Comparison of ENCODE assay signal across 9 mouse cellular contexts in genomic region chr5:98189181-98190180, GRCm38 (mm10). TPM values are rescaled to one million over a fixed set of nuclear protein-coding genes. Genes with fewer than 3 reads are reported as not detected.
DNase-seq lines count a peak whose midpoint lies in the region; ATAC-seq lines count a peak whose summit lies in the region.
"Had no signal": no experiment of that assay in that cellular context is flagged by ENCODE, and none has a peak within 500 bp of the region (broad histone marks: within the 10 kb centered on the region; RNA-seq: fewer than 3 reads in every experiment).

No protein-coding gene starts in this region.

- 1% methylated on average over 31 of the region's 31 CpGs for WGBS in heart, embryonic 14.5 days
- WGBS in forebrain, embryonic 12.5 days: under 1% methylated on average over 31 of the region's 31 CpGs
- WGBS in midbrain, embryonic 11.5 days: 1% methylated on average over 31 of the region's 31 CpGs

- intact Hi-C loops in heart, postnatal 14 days (cut with DNase I): no loop called here

- peak overlapping the region; percentile 58 for H3K4me2 ChIP-seq in heart, embryonic 14.5 days (ENCODE audit: low read length)
- no peak overlapping the region for H3K4me2 ChIP-seq in forebrain, embryonic 12.5 days
- H3K4me2 ChIP-seq in midbrain, embryonic 11.5 days: no peak overlapping the region

- peaks cover 9 to 17% of the 10 kb centered on the region in 2 experiments; a peak in 3 of 4 replicates for H3K4me1 ChIP-seq in heart, embryonic 14.5 days (ENCODE audit: control insufficient read depth in 2 of 2, insufficient read depth in 2 of 2, low read length in 2 of 2)
- peaks cover 26% of the 10 kb centered on the region for H3K4me1 ChIP-seq in forebrain, embryonic 12.5 days
- peaks cover 16% of the 10 kb centered on the region for H3K4me1 ChIP-seq in midbrain, embryonic 11.5 days (ENCODE audit: control insufficient read depth, insufficient read depth, low read length)

- ATAC-seq in heart, embryonic 14.5 days (ENCODE audit: insufficient number of reproducible peaks, insufficient read depth, low FRiP score, low read depth): no peak
- no peak for ATAC-seq in forebrain, embryonic 12.5 days (ENCODE audit: low FRiP score)
- ATAC-seq in midbrain, embryonic 11.5 days (ENCODE audit: low FRiP score): no peak

- no peak overlapping the region for H3K27ac ChIP-seq in heart, embryonic 14.5 days (replicated peaks in 1 of 2; ENCODE audit: control insufficient read depth in 1 of 2, insufficient read depth in 1 of 2, low read depth in 2 of 2, low read length in 2 of 2)
- H3K27ac ChIP-seq in forebrain, embryonic 12.5 days: no peak overlapping the region
- no peak overlapping the region for H3K27ac ChIP-seq in midbrain, embryonic 11.5 days (ENCODE audit: low read depth, low read length)
- H3K27ac ChIP-seq: liver, embryonic 14.5 days had no signal

- H3K36me3 ChIP-seq in heart, embryonic 14.5 days (ENCODE audit: control insufficient read depth, insufficient read depth, low read length): no peaks in the 10 kb centered on the region
- no peaks in the 10 kb centered on the region for H3K36me3 ChIP-seq in forebrain, embryonic 12.5 days (replicated peaks)
- H3K36me3 ChIP-seq in midbrain, embryonic 11.5 days (ENCODE audit: control insufficient read depth, insufficient read depth, low read length): no peaks in the 10 kb centered on the region

- peaks cover 80% of the 10 kb centered on the region for H3K27me3 ChIP-seq in heart, embryonic 14.5 days (ENCODE audit: control insufficient read depth, insufficient read depth, low read length)
- H3K27me3 ChIP-seq in forebrain, embryonic 12.5 days: peaks cover 73% of the 10 kb centered on the region
- H3K27me3 ChIP-seq in midbrain, embryonic 11.5 days (ENCODE audit: control insufficient read depth, insufficient read depth, low read length): peaks cover 66% of the 10 kb centered on the region

- H3K9me3 ChIP-seq in heart, embryonic 14.5 days (ENCODE audit: control insufficient read depth, low read length): no peaks in the 10 kb centered on the region
- H3K9me3 ChIP-seq in forebrain, embryonic 12.5 days: no peaks in the 10 kb centered on the region
- no peaks in the 10 kb centered on the region for H3K9me3 ChIP-seq in midbrain, embryonic 11.5 days (ENCODE audit: control insufficient read depth, low read length)

- peak overlapping the region; percentile 10 to 17 for H3K4me3 ChIP-seq in heart, embryonic 14.5 days (ENCODE audit: control insufficient read depth in 1 of 2, insufficient read depth in 1 of 2, low read depth in 1 of 2, low read length in 2 of 2)
- 0 out of 2 replicates have a peak overlapping the region, but pooled peaks have one; percentile 2 for H3K4me3 ChIP-seq in forebrain, embryonic 12.5 days (replicated peaks)
- no peak overlapping the region for H3K4me3 ChIP-seq in midbrain, embryonic 11.5 days (ENCODE audit: low read depth, low read length)

- no peak overlapping the region for H3K9ac ChIP-seq in heart, embryonic 14.5 days (ENCODE audit: low read length)
- H3K9ac ChIP-seq in forebrain, embryonic 12.5 days: no peak overlapping the region
- H3K9ac ChIP-seq in midbrain, embryonic 11.5 days (ENCODE audit: low read length): no peak overlapping the region
- H3K9ac ChIP-seq: liver, embryonic 14.5 days had no signal

- no peak for DNase-seq in heart, postnatal 14 days
- peak; percentile 61 for DNase-seq in cerebellum, adult 11-12 months
- DNase-seq in midbrain, embryonic 11.5 days (ENCODE audit: low spot score, missing footprints): peak; percentile 94
- DNase-seq in testis, postnatal 10 days (ENCODE audit: low spot score): no peak
- no peak for DNase-seq in ovary, adult 18-20 months (ENCODE audit: low spot score)
- DNase-seq in kidney, postnatal 10 days: no peak

RNA-seq across cellular contexts. Expression of gene Prdm8, which starts 22.5 kb away (rescaled TPM):
- 0.05 and 0.09 TPM in 2 replicates for polyA plus RNA-seq in heart, embryonic 14.5 days (2014; fragmentation: Nextera tagmentation; extraction: Ambion mirVana)
- under 1 TPM; 0.29 to 0.36 TPM for total RNA-seq in heart, postnatal 14 days (2021)
- 3.0 and 3.2 TPM in 2 replicates for polyA plus RNA-seq in forebrain, embryonic 12.5 days (2016; fragmentation: Nextera tagmentation; extraction: Ambion mirVana)
- 1.0 and 1.7 TPM in 2 replicates for polyA plus RNA-seq in midbrain, embryonic 11.5 days (2014; fragmentation: Nextera tagmentation; extraction: Ambion mirVana)
- polyA plus RNA-seq: liver, embryonic 14.5 days had no signal

Comparison
In these comparisons a context has a peak if more than half of its experiments do, and no peak if none do; other contexts are left out.
1. DNase-seq: peak in cerebellum, adult 11-12 months (single experiment) and midbrain, embryonic 11.5 days (single experiment); none in heart, postnatal 14 days (0 of 2), testis, postnatal 10 days (single experiment), ovary, adult 18-20 months (single experiment) and kidney, postnatal 10 days (single experiment).